Mouse (Mus musculus): ENCODE results near the gene M1ap. TPM values are rescaled to one million over a fixed set of nuclear protein-coding genes. Genes with fewer than 3 reads are reported as not detected.
A peak's percentile ranks its signal among the peaks of the same experiment; 100 is the strongest.

The M1ap gene
- polyA plus RNA-seq, 1 experiment from 2014 or later: 0.25 TPM

DNA sequence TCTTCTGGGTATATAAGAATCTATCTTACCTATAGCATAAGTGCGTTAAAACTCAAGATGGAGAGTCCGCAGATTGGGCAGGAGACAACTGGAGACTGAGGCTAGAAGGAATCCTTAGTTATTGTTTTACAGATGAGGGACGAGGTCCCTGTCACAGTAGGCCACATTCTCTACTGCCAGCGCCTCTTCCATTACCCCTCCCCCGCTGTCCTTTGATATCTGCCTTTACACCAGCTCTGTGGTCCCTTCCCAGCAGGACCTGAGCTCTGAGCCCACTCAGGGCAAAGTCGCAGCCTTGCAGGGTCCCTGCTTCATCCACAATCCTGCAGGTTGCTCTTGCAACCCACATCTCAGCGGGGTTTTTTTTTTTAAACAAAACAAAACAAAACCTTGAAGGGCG is 121.5 kb downstream of the M1ap start:
- Histone ChIP-seq H3K9me3 (no peaks in the 10 kb centered on the region), H3K4me1 (peaks cover 35% of the 10 kb centered on the region), H3K27ac (no peak overlapping the region), H3K36me3 (no peaks in the 10 kb centered on the region), H3K4me3 (peak overlapping the region; percentile 33; the same call in 1 of the 2 replicates), H3K4me2 (no peak overlapping the region), H3K27me3 (peaks cover 100% of the 10 kb centered on the region), H3K9ac (no peak overlapping the region)
- WGBS: 4% methylated on average over 8 of the region's 8 CpGs
- no peak for ATAC-seq (ENCODE audit: insufficient number of reproducible peaks, insufficient read depth, low FRiP score, low TSS enrichment, low read depth)

DNA sequence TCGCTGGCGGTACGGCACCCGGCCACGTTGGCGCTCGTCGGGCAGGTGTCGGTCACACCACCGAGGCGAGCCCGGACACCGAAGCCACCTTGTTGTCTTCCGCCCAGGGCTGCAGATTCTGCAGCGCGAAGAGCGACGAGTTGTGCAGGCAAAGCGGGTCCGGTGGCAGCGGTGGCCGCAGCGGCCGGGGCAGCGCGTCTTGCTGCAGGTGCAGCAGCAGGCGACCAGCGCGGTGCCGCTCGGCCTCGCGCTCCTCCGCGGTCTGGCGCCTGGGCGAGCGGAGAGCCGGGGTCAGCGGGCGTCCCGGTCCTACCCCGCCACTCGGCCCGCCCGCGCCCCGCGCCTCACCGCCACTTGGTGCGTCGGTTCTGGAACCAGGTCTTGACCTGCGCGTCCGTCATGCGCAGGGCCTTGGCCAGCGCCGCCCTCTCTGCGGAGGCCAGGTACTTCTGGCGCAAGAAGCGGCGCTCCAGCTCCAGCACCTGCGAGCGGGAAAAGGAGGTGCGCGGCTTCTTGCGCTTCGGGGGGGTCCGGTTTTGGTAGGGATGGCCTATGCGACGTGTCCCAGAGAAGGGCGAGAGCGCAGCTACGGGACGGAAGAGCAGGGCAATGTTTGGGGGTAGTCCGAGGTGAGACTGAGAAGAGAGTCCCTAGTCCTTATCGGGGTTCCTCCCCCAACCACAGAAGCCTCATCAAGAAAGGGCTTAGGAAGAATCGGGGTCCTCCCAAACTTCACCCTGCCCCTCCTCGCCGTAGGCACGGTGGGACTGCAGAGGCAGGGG is 122.2 kb downstream of the M1ap start:
- peak overlapping the region; percentile 33 for H3K4me3 ChIP-seq
- peak overlapping the region; percentile 41 for H3K4me2 ChIP-seq
- no peak overlapping the region for H3K27ac ChIP-seq
- H3K9ac ChIP-seq: no peak overlapping the region
- no peaks in the 10 kb centered on the region for H3K9me3 ChIP-seq
- H3K36me3 ChIP-seq: no peaks in the 10 kb centered on the region
- WGBS: 2% methylated on average over 80 of the region's 81 CpGs
- peaks cover 35% of the 10 kb centered on the region for H3K4me1 ChIP-seq
- no peak for ATAC-seq (ENCODE audit: insufficient number of reproducible peaks, insufficient read depth, low FRiP score, low TSS enrichment, low read depth)
- peaks cover 99% of the 10 kb centered on the region for H3K27me3 ChIP-seq

DNA sequence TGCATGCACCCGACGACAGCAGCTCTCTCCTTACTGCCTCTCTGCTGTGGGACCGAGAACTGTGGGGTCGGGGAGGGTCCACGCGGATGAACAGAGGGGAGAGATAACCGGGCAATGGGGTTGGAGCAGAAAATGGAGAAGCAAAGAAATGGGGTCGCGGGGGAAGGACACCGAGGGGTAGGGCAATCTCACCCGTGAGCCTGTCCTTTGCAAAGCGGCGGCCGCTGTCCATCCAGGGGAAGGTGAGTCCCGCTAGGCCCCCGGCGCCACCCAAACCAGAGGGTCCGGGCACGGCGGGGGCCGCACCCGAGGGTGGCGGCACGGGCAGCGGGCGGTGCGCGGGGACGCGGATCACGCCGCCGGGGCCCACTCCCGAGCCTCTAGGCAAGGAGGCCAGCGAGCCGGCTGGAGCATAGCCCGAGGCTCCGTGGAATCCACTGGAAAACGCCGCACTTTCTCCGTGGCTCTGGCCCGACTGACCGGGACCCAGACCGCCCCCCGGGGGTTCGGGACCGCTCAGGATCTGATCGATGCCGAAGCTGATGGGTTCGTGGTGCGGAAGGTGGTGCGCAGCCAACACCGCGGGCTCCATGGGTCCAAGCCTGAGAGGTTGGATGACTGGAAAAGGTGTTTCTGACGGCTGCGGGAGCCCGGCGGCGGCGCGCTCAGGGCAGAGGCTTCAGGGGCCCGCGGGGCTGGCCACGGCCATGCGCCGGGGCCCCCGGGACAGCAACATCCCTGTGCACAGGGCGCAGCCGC is 123.0 kb downstream of the M1ap start:
- 0 out of 2 replicates have a peak overlapping the region, but pooled peaks have one; percentile 27 for H3K9ac ChIP-seq

DNA sequence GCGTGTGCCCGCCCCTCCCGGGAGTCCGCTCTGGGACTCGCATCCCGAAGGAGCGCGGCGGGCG is 123.4 kb downstream of the M1ap start, which contains the start of gene Tlx2:
TSS of gene Tlx2 (minus strand) at position 47 of the 64 bp plus-strand sequence.
- H3K9me3 ChIP-seq: no peaks in the 10 kb centered on the region
- no peaks in the 10 kb centered on the region for H3K36me3 ChIP-seq
- 1% methylated on average over 10 of the region's 10 CpGs for WGBS
- H3K27me3 ChIP-seq: peaks cover 99% of the 10 kb centered on the region
- H3K4me3 ChIP-seq: peak within 1 kb of the TSS; percentile 33
- 0 out of 2 replicates have a peak within 1 kb of the TSS, but pooled peaks have one; percentile 27 for H3K9ac ChIP-seq
- peak within 1 kb of the TSS; percentile 54 for H3K4me2 ChIP-seq
- no peak for ATAC-seq (ENCODE audit: insufficient number of reproducible peaks, insufficient read depth, low FRiP score, low TSS enrichment, low read depth)
- H3K27ac ChIP-seq: no peak within 1 kb of the TSS
- peaks cover 35% of the 10 kb centered on the region for H3K4me1 ChIP-seq

More for the DNA sequence above, 123.0 kb downstream of the M1ap start:
- Histone ChIP-seq H3K9me3 (no peaks in the 10 kb centered on the region), H3K36me3 (no peaks in the 10 kb centered on the region), H3K4me1 (peaks cover 35% of the 10 kb centered on the region), H3K27ac (no peak overlapping the region), H3K4me2 (peak overlapping the region; percentile 54), H3K4me3 (peak overlapping the region; percentile 33), H3K27me3 (peaks cover 99% of the 10 kb centered on the region)
- under 1% methylated on average over 66 of the region's 69 CpGs for WGBS
- ATAC-seq (ENCODE audit: insufficient number of reproducible peaks, insufficient read depth, low FRiP score, low TSS enrichment, low read depth): no peak; the same call in 1 of the 2 replicates

DNA sequence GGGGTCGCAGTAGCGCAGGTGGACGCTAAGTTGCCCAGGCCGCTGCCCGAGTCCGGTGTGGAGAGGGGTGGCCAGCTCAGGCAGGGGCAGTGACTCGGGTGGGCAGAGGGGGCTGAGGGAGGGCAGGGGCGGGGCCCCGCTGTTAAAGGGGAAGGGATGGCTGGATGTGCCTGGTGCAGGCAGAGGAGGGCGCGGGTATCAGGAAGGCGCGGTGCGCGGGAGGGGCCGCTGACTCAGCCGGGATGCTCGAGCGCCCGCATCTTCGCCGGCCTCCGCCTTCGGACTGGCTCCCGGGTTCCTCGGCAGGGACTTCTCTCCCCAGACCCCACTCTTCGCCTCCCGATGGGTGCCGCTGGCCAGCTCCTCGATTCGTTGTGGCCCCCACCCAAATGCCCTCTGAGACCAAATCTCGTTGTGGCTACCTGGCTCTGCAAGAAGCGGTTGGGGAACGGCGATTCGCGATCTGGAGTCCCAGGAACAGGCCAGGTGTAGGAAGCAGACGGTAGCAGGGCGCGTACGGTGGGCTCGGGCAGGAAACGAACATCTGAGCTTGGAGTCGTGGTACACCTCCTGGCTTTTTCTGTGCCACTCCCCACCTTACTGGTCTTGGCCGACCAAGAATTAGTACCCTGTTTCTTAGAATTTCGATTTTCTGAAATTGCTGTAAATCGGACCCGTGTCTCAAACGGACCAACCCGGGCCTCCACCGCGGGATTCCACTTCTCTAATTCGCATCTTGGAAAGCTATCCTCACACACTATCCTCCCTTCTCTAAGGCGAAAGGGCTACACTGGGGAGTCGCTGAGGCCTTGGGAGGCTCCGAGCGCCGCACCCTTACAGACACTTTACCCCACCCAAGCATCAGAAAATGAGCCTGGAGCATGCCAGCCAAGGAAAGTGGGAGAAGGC is 123.9 kb downstream of the M1ap start:
- H3K27ac ChIP-seq: no peak overlapping the region
- H3K4me2 ChIP-seq: peak overlapping the region; percentile 54
- peaks cover 35% of the 10 kb centered on the region for H3K4me1 ChIP-seq
- 0 out of 2 replicates have a peak overlapping the region, but pooled peaks have one; percentile 27 for H3K9ac ChIP-seq
- peak overlapping the region; percentile 33 for H3K4me3 ChIP-seq
- H3K9me3 ChIP-seq: no peaks in the 10 kb centered on the region
- peaks cover 99% of the 10 kb centered on the region for H3K27me3 ChIP-seq
- WGBS: 1% methylated on average over 58 of the region's 58 CpGs
- H3K36me3 ChIP-seq: no peaks in the 10 kb centered on the region
- ATAC-seq (ENCODE audit: insufficient number of reproducible peaks, insufficient read depth, low FRiP score, low TSS enrichment, low read depth): no peak

DNA sequence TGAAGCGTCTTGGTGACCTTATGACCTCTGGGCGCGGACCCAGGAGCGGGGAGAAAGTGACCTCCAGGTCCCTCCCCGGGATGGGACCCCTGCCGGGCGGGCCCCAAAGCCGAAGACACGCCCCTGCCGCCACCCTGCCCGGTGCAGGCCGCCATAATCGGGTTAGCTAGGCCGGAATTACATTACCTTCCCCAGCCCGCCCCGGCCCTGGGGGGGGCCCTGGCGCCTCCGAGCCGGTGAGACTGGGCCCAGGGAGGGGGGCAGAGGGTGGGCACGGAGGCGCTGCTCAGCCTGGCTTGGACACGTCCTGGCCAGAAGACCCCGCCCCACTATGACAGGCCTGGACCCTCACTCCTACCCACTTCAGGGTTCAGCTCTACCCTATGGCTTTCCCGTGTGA is 124.5 kb downstream of the M1ap start:
- ATAC-seq (ENCODE audit: insufficient number of reproducible peaks, insufficient read depth, low FRiP score, low TSS enrichment, low read depth): 0 out of 2 replicates have a peak, but pooled peaks have one; percentile 29
- peak overlapping the region; percentile 33 for H3K4me3 ChIP-seq
- WGBS: under 1% methylated on average over 24 of the region's 24 CpGs
- H3K9me3 ChIP-seq: no peaks in the 10 kb centered on the region
- peaks cover 35% of the 10 kb centered on the region for H3K4me1 ChIP-seq
- no peak overlapping the region for H3K27ac ChIP-seq
- no peaks in the 10 kb centered on the region for H3K36me3 ChIP-seq
- peaks cover 97% of the 10 kb centered on the region for H3K27me3 ChIP-seq
- H3K9ac ChIP-seq: no peak overlapping the region
- H3K4me2 ChIP-seq: peak overlapping the region; percentile 54

DNA sequence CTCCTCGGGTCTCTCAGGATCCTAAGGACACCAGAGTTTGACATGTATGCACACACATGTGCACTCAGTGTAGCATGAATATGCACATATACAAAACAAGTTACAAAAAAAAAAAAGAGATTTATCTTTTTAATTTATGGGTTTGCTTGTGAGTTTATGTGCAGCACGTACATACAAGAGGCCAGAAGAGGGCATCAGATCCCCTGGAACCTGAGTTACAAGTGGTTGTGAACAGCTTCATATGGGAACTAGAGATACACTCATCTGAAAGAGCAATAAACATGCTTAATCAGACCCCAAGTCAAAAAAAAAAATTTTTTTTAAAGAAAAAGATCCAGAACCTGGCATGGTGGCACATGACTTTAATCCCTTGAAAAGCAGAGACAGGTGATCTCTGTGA is 128.3 kb downstream of the M1ap start:
- H3K36me3 ChIP-seq: peaks cover 5% of the 10 kb centered on the region
- H3K4me3 ChIP-seq: no peak overlapping the region
- peaks cover 35% of the 10 kb centered on the region for H3K4me1 ChIP-seq
- ATAC-seq (ENCODE audit: insufficient number of reproducible peaks, insufficient read depth, low FRiP score, low TSS enrichment, low read depth): no peak
- no peaks in the 10 kb centered on the region for H3K9me3 ChIP-seq
- no peak overlapping the region for H3K4me2 ChIP-seq
- 22% methylated on average over 2 of the region's 2 CpGs for WGBS
- H3K9ac ChIP-seq: no peak overlapping the region
- no peak overlapping the region for H3K27ac ChIP-seq
- peaks cover 64% of the 10 kb centered on the region for H3K27me3 ChIP-seq

DNA sequence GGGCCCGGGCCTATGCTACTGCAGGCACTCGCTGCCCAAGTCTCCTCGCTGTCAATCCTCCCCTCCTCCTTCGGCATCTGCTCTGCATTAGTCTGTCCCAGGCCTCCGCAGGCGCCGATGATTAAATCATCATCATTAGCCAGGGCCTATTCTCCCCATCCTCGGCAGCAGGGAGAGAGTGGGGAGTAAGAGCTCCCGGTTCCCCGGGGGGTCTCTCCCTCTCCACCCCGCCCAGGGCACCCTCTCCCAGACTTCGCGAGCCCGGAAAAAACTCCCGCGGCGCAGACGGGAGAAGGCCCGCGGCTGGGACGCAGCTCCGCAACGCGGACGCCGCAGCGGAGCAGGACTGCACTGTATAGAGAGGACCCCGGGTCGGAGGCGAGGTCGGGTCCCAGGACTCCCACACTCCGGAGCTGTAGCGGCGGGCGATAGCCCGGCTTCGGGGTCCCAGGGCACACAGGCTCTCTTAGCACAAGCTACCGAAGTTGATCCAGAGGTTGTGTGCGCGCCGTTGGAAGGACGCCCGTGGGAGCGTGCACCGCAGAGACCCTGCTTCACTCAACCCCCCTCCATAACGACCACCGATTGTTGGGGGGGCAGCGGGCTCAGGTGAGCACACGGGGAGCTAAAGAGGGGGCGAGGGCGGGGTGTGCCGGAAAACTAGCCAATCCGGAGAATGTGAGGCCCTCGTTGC is 131.1 kb downstream of the M1ap start, which contains the start of gene Pcgf1:
TSS of gene Pcgf1 (plus strand) at position 240 of the 694 bp plus-strand sequence.
- peak; percentile 78 for ATAC-seq (ENCODE audit: insufficient number of reproducible peaks, insufficient read depth, low FRiP score, low TSS enrichment, low read depth)
- under 1% methylated on average over 54 of the region's 54 CpGs for WGBS
- Histone ChIP-seq H3K36me3 (peaks cover 31% of the 10 kb centered on the region), H3K9me3 (no peaks in the 10 kb centered on the region), H3K9ac (peak within 1 kb of the TSS; percentile 85), H3K4me3 (peak within 1 kb of the TSS; percentile 81), H3K4me1 (peaks cover 20% of the 10 kb centered on the region), H3K4me2 (peak within 1 kb of the TSS; percentile 93), H3K27ac (peak within 1 kb of the TSS; percentile 88), H3K27me3 (peaks cover 46% of the 10 kb centered on the region)

DNA sequence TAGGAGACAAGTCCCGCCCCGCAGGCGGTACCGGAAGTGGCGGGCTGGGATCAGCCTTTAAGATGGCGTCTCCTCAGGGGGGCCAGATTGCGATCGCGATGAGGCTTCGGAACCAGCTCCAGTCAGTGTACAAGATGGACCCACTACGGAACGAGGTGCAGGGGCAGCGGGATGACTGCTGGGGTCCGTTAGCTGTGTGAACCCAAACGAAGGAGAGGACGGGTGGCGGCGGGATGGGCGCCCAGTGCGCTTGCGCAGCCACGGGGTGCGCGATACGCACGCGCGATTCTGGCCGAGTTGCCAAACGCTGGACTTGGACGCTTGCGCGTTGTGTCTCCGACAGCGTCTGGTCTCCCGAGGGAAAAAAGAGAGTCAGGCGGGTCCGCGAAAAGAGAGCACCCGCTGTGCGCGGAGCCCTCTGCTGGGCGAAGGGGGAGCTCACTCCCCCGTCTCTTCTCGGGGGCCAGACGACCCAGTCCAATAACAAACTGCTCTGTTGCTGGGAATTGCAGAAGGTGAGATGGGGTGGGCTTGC is 131.7 kb downstream of the M1ap start:
- H3K27ac ChIP-seq: peak overlapping the region; percentile 88
- peak; percentile 90 for ATAC-seq (ENCODE audit: insufficient number of reproducible peaks, insufficient read depth, low FRiP score, low TSS enrichment, low read depth)
- no peaks in the 10 kb centered on the region for H3K9me3 ChIP-seq
- H3K4me2 ChIP-seq: peak overlapping the region; percentile 93
- WGBS: 0% methylated on average over 46 of the region's 46 CpGs
- H3K4me3 ChIP-seq: peak overlapping the region; percentile 81
- peaks cover 47% of the 10 kb centered on the region for H3K27me3 ChIP-seq
- H3K4me1 ChIP-seq: peaks cover 20% of the 10 kb centered on the region
- H3K9ac ChIP-seq: peak overlapping the region; percentile 85
- H3K36me3 ChIP-seq: peaks cover 31% of the 10 kb centered on the region

Measured in embryonic facial prominence, embryonic 13.5 days (tissue).